Mouse (Mus musculus): ENCODE measurements around the gene Rasgrp2. TPM values are rescaled to one million over a fixed set of nuclear protein-coding genes. Genes with fewer than 3 reads are reported as not detected.

The Rasgrp2 gene
- polyA plus RNA-seq, 1 experiment, result 0.71 TPM

DNA sequence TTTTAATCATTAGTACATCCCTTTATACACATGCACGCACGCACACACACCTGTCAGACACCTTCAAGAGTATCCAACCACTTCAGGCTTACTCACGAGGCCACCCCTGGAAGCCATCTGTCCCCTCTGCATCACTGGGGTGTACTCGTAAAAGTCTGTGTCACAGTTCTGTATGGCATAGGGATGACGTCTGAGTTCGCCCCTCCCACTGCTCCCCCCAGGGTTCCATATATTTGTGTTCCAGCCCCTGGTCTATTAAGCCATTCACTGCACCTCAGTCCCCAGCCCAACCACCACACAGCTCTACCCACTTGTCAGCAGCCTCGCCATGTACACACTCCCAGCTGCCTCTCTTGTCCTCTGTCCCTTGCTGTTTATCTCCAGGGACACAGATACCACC lies 22.9 kb downstream of the Rasgrp2 start:
- Histone ChIP-seq H3ac (ENCODE audit: control insufficient read depth, insufficient read length, low read depth) (no peak overlapping the region), H3K79me2 (ENCODE audit: control insufficient read depth, insufficient read depth) (no peaks in the 10 kb centered on the region), H3K36me3 (ENCODE audit: control insufficient read depth, insufficient read depth) (no peaks in the 10 kb centered on the region), H3K79me3 (ENCODE audit: low read depth) (no peaks in the 10 kb centered on the region), H3K27me3 (ENCODE audit: control insufficient read depth, insufficient read depth, insufficient read length) (peaks cover 74% of the 10 kb centered on the region), H3K4me3 (ENCODE audit: insufficient read depth, poor library complexity, severe bottlenecking) (no peak overlapping the region)
- TF ChIP-seq CEBPB (IDR thresholded peaks at IDR 0.05; ENCODE audit: low read depth) (no peak), FOSL1 (IDR thresholded peaks at IDR 0.05; ENCODE audit: insufficient read depth, low read length, poor library complexity, severe bottlenecking) (no peak), MAX (IDR thresholded peaks at IDR 0.05) (no peak), CTCF (IDR thresholded peaks at IDR 0.05; ENCODE audit: control insufficient read depth, insufficient read depth, insufficient read length) (no peak), MYOD1 (IDR thresholded peaks at IDR 0.05; ENCODE audit: control insufficient read depth, insufficient read length, low read depth) (no peak), MYOG (IDR thresholded peaks at IDR 0.05; ENCODE audit: control insufficient read depth, extremely low read depth, insufficient read length) (no peak), USF1 (IDR thresholded peaks at IDR 0.05; ENCODE audit: low read depth) (no peak)

DNA sequence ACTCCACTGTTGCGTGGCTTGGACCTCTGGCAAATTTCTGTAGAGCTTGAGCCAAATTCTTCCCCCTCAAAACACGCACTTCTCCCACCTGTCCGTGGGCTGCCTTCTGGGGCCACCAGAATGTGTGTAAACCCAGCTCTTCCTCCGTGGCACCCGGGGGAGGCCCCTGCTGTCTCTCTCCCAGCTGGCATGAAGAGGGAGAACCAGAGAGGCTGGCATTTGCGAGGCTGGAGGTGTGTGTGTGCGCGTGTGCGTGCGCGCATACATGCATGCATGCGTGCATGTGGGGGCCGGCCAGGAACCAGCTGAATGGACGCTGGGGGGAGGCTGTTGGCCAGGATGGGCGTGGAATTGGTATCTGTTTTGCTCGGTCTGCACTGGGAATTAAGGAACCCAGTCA lies 24.1 kb downstream of the Rasgrp2 start:
- H3K27me3 ChIP-seq (ENCODE audit: control insufficient read depth, insufficient read depth, insufficient read length), result peaks cover 76% of the 10 kb centered on the region
- H3ac ChIP-seq (ENCODE audit: control insufficient read depth, insufficient read length, low read depth), result no peak overlapping the region
- no peaks in the 10 kb centered on the region for H3K36me3 ChIP-seq (ENCODE audit: control insufficient read depth, insufficient read depth)
- H3K79me3 ChIP-seq (ENCODE audit: low read depth), result no peaks in the 10 kb centered on the region
- H3K79me2 ChIP-seq (ENCODE audit: control insufficient read depth, insufficient read depth), result no peaks in the 10 kb centered on the region
- TF ChIP-seq MYOG (IDR thresholded peaks at IDR 0.05; ENCODE audit: control insufficient read depth, extremely low read depth, insufficient read length), result no peak
- TF ChIP-seq CEBPB (IDR thresholded peaks at IDR 0.05; ENCODE audit: low read depth), result no peak
- TF ChIP-seq MAX (IDR thresholded peaks at IDR 0.05), result no peak
- TF ChIP-seq USF1 (IDR thresholded peaks at IDR 0.05; ENCODE audit: low read depth), result no peak
- TF ChIP-seq MYOD1 (IDR thresholded peaks at IDR 0.05; ENCODE audit: control insufficient read depth, insufficient read length, low read depth), result no peak
- no peak for TF ChIP-seq CTCF (IDR thresholded peaks at IDR 0.05; ENCODE audit: control insufficient read depth, insufficient read depth, insufficient read length)
- no peak for TF ChIP-seq FOSL1 (IDR thresholded peaks at IDR 0.05; ENCODE audit: insufficient read depth, low read length, poor library complexity, severe bottlenecking)
- no peak overlapping the region for H3K4me3 ChIP-seq (ENCODE audit: insufficient read depth, poor library complexity, severe bottlenecking)

DNA sequence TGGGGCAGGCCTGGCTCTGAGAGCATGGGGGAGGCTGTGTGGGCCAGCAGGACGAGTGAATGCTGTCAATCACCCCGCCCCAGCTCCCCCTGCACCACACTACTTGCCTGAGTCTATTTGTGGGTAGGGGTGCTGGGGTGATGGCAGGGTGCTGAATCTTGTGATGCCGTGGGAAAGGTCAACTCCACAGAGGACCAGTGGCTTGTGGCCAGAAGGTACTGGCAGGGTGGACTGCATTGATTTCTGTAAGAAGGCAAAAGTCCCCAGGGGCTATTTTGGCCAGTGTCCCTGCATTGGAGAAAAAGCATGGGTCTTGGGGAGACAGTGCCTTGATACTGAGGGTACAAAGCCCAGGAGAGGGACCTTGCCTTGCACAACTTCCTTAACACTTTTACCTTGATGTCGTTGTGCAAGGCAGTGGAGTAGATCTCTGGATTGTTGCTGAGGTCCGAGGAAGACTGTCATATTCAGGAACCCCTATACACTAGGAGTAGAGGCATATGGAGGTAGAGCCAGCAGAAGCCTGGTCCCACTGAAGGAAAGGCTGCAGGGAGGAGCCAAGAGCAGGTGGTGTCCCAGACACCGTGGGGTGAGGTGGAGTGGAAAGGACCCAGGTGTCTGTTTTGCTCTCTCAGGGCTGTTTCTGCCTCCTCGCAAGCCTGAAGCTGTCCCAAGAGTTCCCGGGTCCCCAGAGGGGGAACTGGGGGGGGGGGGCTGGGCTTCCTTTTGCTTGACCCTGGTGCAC lies 25.2 kb downstream of the Rasgrp2 start:
- Histone ChIP-seq H3K27me3 (ENCODE audit: control insufficient read depth, insufficient read depth, insufficient read length) (peaks cover 76% of the 10 kb centered on the region), H3K79me3 (ENCODE audit: low read depth) (no peaks in the 10 kb centered on the region), H3K4me3 (ENCODE audit: insufficient read depth, poor library complexity, severe bottlenecking) (no peak overlapping the region), H3ac (ENCODE audit: control insufficient read depth, insufficient read length, low read depth) (no peak overlapping the region), H3K79me2 (ENCODE audit: control insufficient read depth, insufficient read depth) (no peaks in the 10 kb centered on the region), H3K36me3 (ENCODE audit: control insufficient read depth, insufficient read depth) (no peaks in the 10 kb centered on the region)
- TF ChIP-seq USF1 (IDR thresholded peaks at IDR 0.05; ENCODE audit: low read depth) (no peak), FOSL1 (IDR thresholded peaks at IDR 0.05; ENCODE audit: insufficient read depth, low read length, poor library complexity, severe bottlenecking) (no peak), CTCF (IDR thresholded peaks at IDR 0.05; ENCODE audit: control insufficient read depth, insufficient read depth, insufficient read length) (no peak), MYOG (IDR thresholded peaks at IDR 0.05; ENCODE audit: control insufficient read depth, extremely low read depth, insufficient read length) (no peak), CEBPB (IDR thresholded peaks at IDR 0.05; ENCODE audit: low read depth) (no peak), MAX (IDR thresholded peaks at IDR 0.05) (no peak), MYOD1 (IDR thresholded peaks at IDR 0.05; ENCODE audit: control insufficient read depth, insufficient read length, low read depth) (no peak)

DNA sequence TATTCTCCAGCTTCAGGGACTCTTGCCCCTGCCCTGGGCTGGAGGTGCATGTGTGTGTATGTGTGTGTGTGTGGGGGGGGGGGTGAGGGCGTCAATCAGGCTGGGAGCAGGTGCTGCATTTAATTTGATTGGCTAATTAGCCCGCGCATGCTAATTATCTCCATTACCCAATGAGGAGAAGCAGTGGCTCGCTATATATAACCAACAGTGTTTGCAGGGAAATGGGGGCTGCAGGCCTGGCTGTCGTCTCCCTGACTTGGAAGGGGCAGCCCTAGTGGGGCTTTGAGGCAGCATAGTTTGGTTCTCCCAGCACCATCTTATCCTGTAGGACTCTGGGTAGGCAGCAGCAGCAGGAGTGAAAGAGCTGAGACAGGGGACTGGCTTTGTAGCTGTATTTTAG lies 26.5 kb downstream of the Rasgrp2 start:
- Histone ChIP-seq H3K36me3 (ENCODE audit: control insufficient read depth, insufficient read depth) (no peaks in the 10 kb centered on the region), H3K4me3 (ENCODE audit: insufficient read depth, poor library complexity, severe bottlenecking) (no peak overlapping the region), H3K79me3 (ENCODE audit: low read depth) (no peaks in the 10 kb centered on the region), H3ac (ENCODE audit: control insufficient read depth, insufficient read length, low read depth) (no peak overlapping the region), H3K79me2 (ENCODE audit: control insufficient read depth, insufficient read depth) (no peaks in the 10 kb centered on the region), H3K27me3 (ENCODE audit: control insufficient read depth, insufficient read depth, insufficient read length) (peaks cover 76% of the 10 kb centered on the region)
- no peak for TF ChIP-seq MYOG (IDR thresholded peaks at IDR 0.05; ENCODE audit: control insufficient read depth, extremely low read depth, insufficient read length)
- TF ChIP-seq CEBPB (IDR thresholded peaks at IDR 0.05; ENCODE audit: low read depth), result no peak
- TF ChIP-seq MYOD1 (IDR thresholded peaks at IDR 0.05; ENCODE audit: control insufficient read depth, insufficient read length, low read depth), result no peak
- no peak for TF ChIP-seq USF1 (IDR thresholded peaks at IDR 0.05; ENCODE audit: low read depth)
- TF ChIP-seq CTCF (IDR thresholded peaks at IDR 0.05; ENCODE audit: control insufficient read depth, insufficient read depth, insufficient read length), result no peak
- no peak for TF ChIP-seq FOSL1 (IDR thresholded peaks at IDR 0.05; ENCODE audit: insufficient read depth, low read length, poor library complexity, severe bottlenecking)
- no peak for TF ChIP-seq MAX (IDR thresholded peaks at IDR 0.05)

DNA sequence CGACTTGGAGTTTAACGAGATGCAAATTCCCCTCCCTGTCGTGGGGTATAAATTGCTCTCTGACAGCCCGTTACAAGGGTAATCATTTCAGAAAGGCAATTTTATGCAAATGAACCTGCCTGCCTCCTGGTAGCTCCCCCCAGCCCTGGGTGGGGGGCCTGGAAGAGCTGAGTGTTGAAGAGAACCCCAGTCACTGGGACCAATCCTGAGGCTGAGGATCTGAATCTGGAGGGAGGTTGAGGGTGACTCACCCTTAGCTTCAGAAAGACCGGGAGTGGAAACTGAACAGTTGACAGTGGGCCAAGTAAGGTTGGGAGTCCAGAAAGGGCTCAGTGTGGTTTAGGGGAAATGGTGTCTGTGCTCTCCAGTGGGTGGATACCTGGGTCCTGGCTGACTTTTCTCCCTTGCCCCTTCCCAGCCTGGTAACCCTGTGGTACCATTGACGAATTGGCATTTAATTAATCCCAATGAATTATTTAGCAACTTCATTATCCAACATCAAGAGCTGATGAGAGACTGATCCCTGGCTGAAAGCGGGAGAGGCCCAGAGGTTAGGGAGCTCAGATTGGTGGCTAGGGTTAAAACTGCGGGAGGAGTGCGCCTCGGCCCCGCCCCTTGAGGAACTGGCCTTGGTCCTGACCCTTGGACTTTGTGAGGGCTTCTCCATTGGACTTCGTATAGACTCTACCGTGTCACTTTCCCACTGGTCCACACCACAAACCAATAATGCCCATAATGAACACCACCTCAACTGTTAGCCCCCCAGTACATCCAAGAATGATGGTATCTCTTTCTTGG lies 27.8 kb downstream of the Rasgrp2 start:
- no peak for TF ChIP-seq FOSL1 (IDR thresholded peaks at IDR 0.05; ENCODE audit: insufficient read depth, low read length, poor library complexity, severe bottlenecking)
- TF ChIP-seq CTCF (IDR thresholded peaks at IDR 0.05; ENCODE audit: control insufficient read depth, insufficient read depth, insufficient read length), result no peak
- TF ChIP-seq CEBPB (IDR thresholded peaks at IDR 0.05; ENCODE audit: low read depth), result no peak
- TF ChIP-seq MAX (IDR thresholded peaks at IDR 0.05), result no peak
- TF ChIP-seq MYOD1 (IDR thresholded peaks at IDR 0.05; ENCODE audit: control insufficient read depth, insufficient read length, low read depth), result no peak
- no peak for TF ChIP-seq USF1 (IDR thresholded peaks at IDR 0.05; ENCODE audit: low read depth)
- no peak for TF ChIP-seq MYOG (IDR thresholded peaks at IDR 0.05; ENCODE audit: control insufficient read depth, extremely low read depth, insufficient read length)
- H3ac ChIP-seq (ENCODE audit: control insufficient read depth, insufficient read length, low read depth), result no peak overlapping the region
- no peak overlapping the region for H3K4me3 ChIP-seq (ENCODE audit: insufficient read depth, poor library complexity, severe bottlenecking)
- H3K79me3 ChIP-seq (ENCODE audit: low read depth), result no peaks in the 10 kb centered on the region
- H3K36me3 ChIP-seq (ENCODE audit: control insufficient read depth, insufficient read depth), result no peaks in the 10 kb centered on the region
- no peaks in the 10 kb centered on the region for H3K79me2 ChIP-seq (ENCODE audit: control insufficient read depth, insufficient read depth)
- H3K27me3 ChIP-seq (ENCODE audit: control insufficient read depth, insufficient read depth, insufficient read length), result peaks cover 76% of the 10 kb centered on the region

Data from C2C12 (cell line).